Mouse (Mus musculus) megakaryocyte-erythroid progenitor cell, adult 5 weeks (primary cell): Measurements from ENCODE around the gene Klhl35. TPM values are rescaled to one million over a fixed set of nuclear protein-coding genes. Genes with fewer than 3 reads are reported as not detected.

Experiments used
- polyA plus RNA-seq: library from polyadenylated mRNA; stranded (reverse); fragments of >175 nt; gene quantifications from 2 replicates; pipeline ENCODE4 v1.2.3, GENCODE M21; 2012

Gene Klhl35
- polyA plus RNA-seq, result 0.68 and 0.99 TPM in 2 replicates

DNA sequence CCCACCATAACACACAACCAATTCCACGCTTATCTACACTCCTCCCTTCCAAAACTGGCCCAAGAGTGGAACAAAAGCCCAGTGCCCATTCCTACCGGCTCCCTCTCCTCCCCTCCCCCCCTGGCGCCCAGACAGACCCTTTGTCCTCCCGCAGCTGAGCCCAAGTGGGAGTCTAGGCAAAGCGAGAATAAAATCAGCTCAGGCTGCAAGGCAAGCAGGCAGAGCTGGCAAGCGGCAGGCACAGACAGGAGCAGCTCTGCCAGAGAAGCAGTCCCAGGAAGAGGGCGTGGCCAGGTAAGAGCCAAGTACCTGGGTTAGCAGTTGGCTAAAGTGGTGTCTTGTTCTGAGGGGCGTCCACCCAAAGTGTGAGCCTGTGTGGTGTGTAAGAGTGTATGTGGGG lies at the start of gene Klhl35:
Gene Klhl35, plus strand, starts transcription at position 194 of the 400 bp plus-strand sequence.

DNA sequence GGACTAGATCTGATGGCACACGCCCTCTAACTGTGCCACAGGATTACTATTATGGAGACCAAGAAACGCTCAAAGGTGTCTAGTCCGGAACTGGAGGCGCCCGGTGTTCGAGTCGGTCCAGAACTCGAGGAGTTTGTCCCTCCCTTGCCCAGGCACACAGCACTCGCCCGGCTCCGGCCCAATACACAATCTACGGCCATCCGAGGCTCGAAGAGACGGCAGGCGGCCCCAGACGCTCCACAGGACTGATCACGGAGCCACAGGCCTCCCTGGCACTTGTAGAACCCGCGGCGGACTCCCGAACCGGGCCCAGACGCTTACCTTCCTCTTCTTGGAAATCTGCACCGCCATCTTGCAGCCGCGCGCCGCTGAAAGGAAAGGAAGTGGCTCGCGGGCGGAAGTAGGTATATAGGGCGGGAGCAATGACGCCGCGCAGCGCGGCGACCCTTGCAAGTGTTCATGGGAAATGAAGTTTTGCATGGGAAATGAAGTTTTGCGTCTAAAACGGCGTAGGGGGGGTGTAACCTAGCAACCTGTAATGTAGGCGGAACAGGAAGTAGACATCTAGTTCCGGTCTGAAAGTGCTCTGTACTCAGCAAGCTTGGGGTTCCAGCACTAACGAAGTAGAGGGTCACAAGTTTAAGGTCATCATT lies 17.6 kb downstream of the Klhl35 start, which contains the start of gene Rps3:
Gene Rps3, minus strand, starts transcription at position 468 of the 653 bp plus-strand sequence.

Other genes starting within 250 kb of the Klhl35 start
- 2.3 and 3.2 TPM in 2 replicates for gene Mogat2, start 227.4 kb upstream of the Klhl35 start, polyA plus RNA-seq
- 0.07 and 0.21 TPM in 2 replicates for gene Map6, start 198.6 kb upstream of the Klhl35 start, polyA plus RNA-seq
- gene Serpinh1, start 112.8 kb upstream of the Klhl35 start, polyA plus RNA-seq, result 0.57 and 0.70 TPM in 2 replicates
- 1.8 and 2.2 TPM in 2 replicates for gene Gdpd5, start 84.6 kb upstream of the Klhl35 start, polyA plus RNA-seq
- gene Rps3, start 17.7 kb downstream of the Klhl35 start, polyA plus RNA-seq, result 479 and 484 TPM in 2 replicates
- gene Arrb1, start 69.5 kb downstream of the Klhl35 start, polyA plus RNA-seq, result 40.7 and 44.1 TPM in 2 replicates
- gene Tpbgl, start 161.1 kb downstream of the Klhl35 start, polyA plus RNA-seq, result 0.04 and 0.22 TPM in 2 replicates
- 0.17 and 0.35 TPM in 2 replicates for gene Slco2b1, start 245.3 kb downstream of the Klhl35 start, polyA plus RNA-seq